Mouse (Mus musculus): ENCODE data around the gene Mbnl2.

Gene Mbnl2

GRCm38 (mm10) chr14:120297833-120298232 is 22.4 kb downstream of the Mbnl2 start:
- no peak for DNase-seq (ENCODE audit: low spot score in 2 of 2)

- DNase-seq (ENCODE audit: low spot score in 2 of 2), result no peak
These were observed 23.0 kb downstream of the Mbnl2 start for GRCm38 (mm10) chr14:120298439-120298838.

- DNase-seq (ENCODE audit: low spot score in 2 of 2), result no peak
These were observed 24.2 kb downstream of the Mbnl2 start for GRCm38 (mm10) chr14:120299716-120300115.

- no peak for DNase-seq (ENCODE audit: low spot score in 2 of 2)
These were observed 24.7 kb downstream of the Mbnl2 start for GRCm38 (mm10) chr14:120300191-120300590.

- DNase-seq (ENCODE audit: low spot score in 2 of 2), result no peak
These were observed 25.3 kb downstream of the Mbnl2 start for GRCm38 (mm10) chr14:120300814-120301213.

- DNase-seq (ENCODE audit: low spot score in 2 of 2), result no peak
These were observed 27.6 kb downstream of the Mbnl2 start for GRCm38 (mm10) chr14:120302913-120303548.

GRCm38 (mm10) chr14:120306229-120306628 is 30.8 kb downstream of the Mbnl2 start:
- no peak for DNase-seq (ENCODE audit: low spot score in 2 of 2)

- DNase-seq (ENCODE audit: low spot score in 2 of 2), result no peak
These were observed 31.9 kb downstream of the Mbnl2 start for GRCm38 (mm10) chr14:120307356-120307755.

- DNase-seq (ENCODE audit: low spot score in 2 of 2), result no peak
These were observed 32.5 kb downstream of the Mbnl2 start for GRCm38 (mm10) chr14:120307963-120308362.

- DNase-seq (ENCODE audit: low spot score in 2 of 2), result no peak
These were observed 34.2 kb downstream of the Mbnl2 start for GRCm38 (mm10) chr14:120309691-120310090.

GRCm38 (mm10) chr14:120311330-120312097 is 36.0 kb downstream of the Mbnl2 start:
- DNase-seq (ENCODE audit: low spot score in 2 of 2), result no peak

- DNase-seq (ENCODE audit: low spot score in 2 of 2), result no peak
These were observed 37.4 kb downstream of the Mbnl2 start for GRCm38 (mm10) chr14:120312661-120313406.

- no peak for DNase-seq (ENCODE audit: low spot score in 2 of 2)
These were observed 38.0 kb downstream of the Mbnl2 start for GRCm38 (mm10) chr14:120313466-120313865.

GRCm38 (mm10) chr14:120315721-120316120 is 40.3 kb downstream of the Mbnl2 start:
- DNase-seq (ENCODE audit: low spot score in 2 of 2), result no peak

GRCm38 (mm10) chr14:120318326-120318935 is 43.0 kb downstream of the Mbnl2 start:
- DNase-seq (ENCODE audit: low spot score in 2 of 2), result no peak

GRCm38 (mm10) chr14:120318974-120319731 is 43.7 kb downstream of the Mbnl2 start:
- no peak for DNase-seq (ENCODE audit: low spot score in 2 of 2)

- no peak for DNase-seq (ENCODE audit: low spot score in 2 of 2)
These were observed 46.6 kb downstream of the Mbnl2 start for GRCm38 (mm10) chr14:120322041-120322440.

GRCm38 (mm10) chr14:120323111-120323510 is 47.6 kb downstream of the Mbnl2 start:
- DNase-seq (ENCODE audit: low spot score in 2 of 2), result no peak

GRCm38 (mm10) chr14:120324061-120324791 is 48.8 kb downstream of the Mbnl2 start:
- no peak for DNase-seq (ENCODE audit: low spot score in 2 of 2)

- DNase-seq (ENCODE audit: low spot score in 2 of 2), result no peak
These were observed 49.5 kb downstream of the Mbnl2 start for GRCm38 (mm10) chr14:120324883-120325480.
